Mouse (Mus musculus) midbrain, embryonic 12.5 days (tissue): ENCODE measurements around the gene Igf2r. TPM values are rescaled to one million over a fixed set of nuclear protein-coding genes. Genes with fewer than 3 reads are reported as not detected.

Source experiments
- ATAC-seq: fragments of 200-750 bp; cut with Nextera tagmentation; 2 replicates; pipeline ENCODE4 v1.8.0; 2017; ENCODE audit warnings: low read depth, moderate TSS enrichment, moderate library complexity; ENCODE audit not compliant: low FRiP score
- H3K27ac ChIP-seq: fragments of 300-500 bp; sonication (generic); replicated peaks from 2 replicates; pipeline ENCODE4 v1.5.1; 2016; ENCODE audit warnings: mild to moderate bottlenecking
- H3K27me3 ChIP-seq: fragments of 300-500 bp; sonication (generic); 2 replicates; pipeline ENCODE4 v1.6.1; 2016; ENCODE audit warnings: mild to moderate bottlenecking
- H3K36me3 ChIP-seq: fragments of 300-500 bp; sonication (generic); 2 replicates; pipeline ENCODE4 v1.6.1; 2016
- H3K4me1 ChIP-seq: fragments of 300-500 bp; sonication (generic); 2 replicates; pipeline ENCODE4 v1.6.1; 2016
- H3K4me2 ChIP-seq: fragments of 300-500 bp; sonication (generic); replicated peaks from 2 replicates; pipeline ENCODE4 v1.6.1; 2016; ENCODE audit warnings: mild to moderate bottlenecking, moderate library complexity
- H3K4me3 ChIP-seq: fragments of 300-500 bp; sonication (generic); 2 replicates; pipeline ENCODE4 v1.5.1; 2016; ENCODE audit warnings: mild to moderate bottlenecking
- H3K9ac ChIP-seq: fragments of 300-500 bp; sonication (generic); replicated peaks from 2 replicates; pipeline ENCODE4 v1.6.1; 2016; ENCODE audit warnings: mild to moderate bottlenecking, moderate library complexity
- H3K9me3 ChIP-seq: fragments of 300-500 bp; sonication (generic); 2 replicates; pipeline ENCODE4 v1.6.1; 2016; ENCODE audit warnings: mild to moderate bottlenecking
- WGBS: fragments of 180-500 bp; shearing (Covaris S2); methylation state at CpG from one replicate; pipeline ENCODE4 v1.1.7; 2016; 5-methylcytosine and 5-hydroxymethylcytosine counted together
- polyA plus RNA-seq: library from polyadenylated mRNA; unstranded; fragments of >200 nt; fragmentation: Nextera tagmentation; extraction: Ambion mirVana; gene quantifications from 2 replicates; pipeline ENCODE4 v1.2.1, GENCODE M21; 2016

Igf2r gene
- polyA plus RNA-seq, 1 experiment from 2014 or later, result 20.4 TPM

DNA sequence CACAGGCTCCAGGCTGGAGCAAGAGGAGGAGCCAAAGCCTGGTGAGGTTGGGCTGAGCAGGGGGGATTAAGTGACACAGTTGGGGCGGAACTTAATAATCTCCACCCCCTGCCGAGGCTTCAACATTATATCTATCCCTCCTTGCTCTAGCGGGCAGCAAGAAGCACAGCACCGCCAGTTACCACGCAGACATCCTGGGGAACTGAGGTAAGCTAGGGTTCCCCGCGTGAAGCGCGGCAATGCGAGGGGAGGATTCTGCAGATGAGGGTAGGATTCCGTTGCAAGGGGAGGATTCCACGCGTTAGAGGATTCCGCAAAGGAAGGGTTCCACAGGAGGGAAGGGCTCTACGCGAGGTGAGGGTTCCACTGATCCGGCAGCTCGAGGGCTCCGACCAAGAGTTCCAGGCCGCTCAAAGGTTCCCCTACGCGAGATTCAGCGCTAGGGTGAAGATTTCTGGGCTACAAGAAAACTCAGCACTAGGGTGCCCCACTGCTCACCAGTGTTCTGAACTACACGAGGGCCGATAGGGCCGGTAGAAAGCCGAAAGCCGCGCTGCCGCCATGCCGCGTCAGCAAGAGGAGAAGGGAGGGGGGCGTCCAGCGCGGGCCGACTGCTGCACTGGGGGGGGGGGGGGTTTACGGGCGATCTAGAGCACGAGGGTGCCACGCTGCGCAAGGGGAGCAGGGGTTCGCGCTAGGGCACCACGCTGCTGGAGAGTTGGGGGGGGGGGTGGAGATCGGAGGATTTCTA lies 28.1 kb downstream of the Igf2r start:
- Histone ChIP-seq H3K4me3 (peak overlapping the region; percentile 48), H3K27me3 (peaks cover 6% of the 10 kb centered on the region; the same call in 1 of the 2 replicates), H3K27ac (no peak overlapping the region), H3K4me1 (no peaks in the 10 kb centered on the region), H3K9ac (peak overlapping the region; percentile 58), H3K4me2 (peak overlapping the region; percentile 71), H3K36me3 (peaks cover 52% of the 10 kb centered on the region), H3K9me3 (peaks cover 20% of the 10 kb centered on the region)
- 56% methylated on average over 43 of the region's 45 CpGs for WGBS
- peak; percentile 82 for ATAC-seq

- Histone ChIP-seq H3K4me3 (no peak overlapping the region), H3K27me3 (peaks cover 6% of the 10 kb centered on the region; the same call in 1 of the 2 replicates), H3K9me3 (peaks cover 20% of the 10 kb centered on the region), H3K4me2 (no peak overlapping the region), H3K4me1 (no peaks in the 10 kb centered on the region), H3K27ac (no peak overlapping the region), H3K36me3 (peaks cover 52% of the 10 kb centered on the region), H3K9ac (no peak overlapping the region)
- ATAC-seq, result no peak
- 69% methylated on average over 2 of the region's 2 CpGs for WGBS
Measured at GRCm38 (mm10) chr17:12740317-12740716, 29.1 kb downstream of the Igf2r start.

DNA sequence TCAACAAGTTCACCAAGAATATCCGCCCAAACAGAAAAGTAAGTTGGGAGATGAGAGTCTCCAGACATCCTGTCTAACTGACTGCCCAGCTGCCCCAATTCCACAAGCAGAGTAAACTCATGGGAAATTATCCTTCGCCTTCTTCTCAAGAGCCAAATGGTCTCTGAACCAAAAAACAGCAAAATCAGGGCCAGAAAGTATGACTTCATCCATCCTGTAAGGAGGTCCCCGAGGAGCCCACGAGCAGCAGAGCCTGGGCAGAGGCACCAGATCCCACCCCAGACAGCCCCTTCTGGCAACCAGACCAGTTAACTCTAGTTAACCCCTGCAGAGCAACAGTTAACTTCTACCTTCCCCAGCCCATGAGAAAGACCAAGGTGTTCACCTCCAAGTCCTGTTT lies 29.9 kb downstream of the Igf2r start:
- H3K4me2 ChIP-seq, result no peak overlapping the region
- 85% methylated on average over 4 of the region's 4 CpGs for WGBS

GRCm38 (mm10) chr17:12737934-12738333 lies 31.5 kb downstream of the Igf2r start:
- peaks cover 43% of the 10 kb centered on the region for H3K36me3 ChIP-seq
- ATAC-seq, result no peak
- no peak overlapping the region for H3K27ac ChIP-seq
- WGBS, result 57% methylated on average over 1 of the region's 1 CpGs
- H3K9me3 ChIP-seq, result peaks cover 17% of the 10 kb centered on the region
- H3K27me3 ChIP-seq, result peaks cover under 1% of the 10 kb centered on the region; the same call in 1 of the 2 replicates
- no peak overlapping the region for H3K9ac ChIP-seq
- no peak overlapping the region for H3K4me2 ChIP-seq
- H3K4me1 ChIP-seq, result no peaks in the 10 kb centered on the region
- H3K4me3 ChIP-seq, result no peak overlapping the region

More for the DNA sequence above, 29.9 kb downstream of the Igf2r start:
- Histone ChIP-seq H3K36me3 (peaks cover 50% of the 10 kb centered on the region), H3K4me3 (no peak overlapping the region), H3K9ac (no peak overlapping the region), H3K27ac (no peak overlapping the region), H3K27me3 (peaks cover 6% of the 10 kb centered on the region; the same call in 1 of the 2 replicates), H3K4me1 (no peaks in the 10 kb centered on the region), H3K9me3 (peaks cover 20% of the 10 kb centered on the region)
- ATAC-seq, result no peak

DNA sequence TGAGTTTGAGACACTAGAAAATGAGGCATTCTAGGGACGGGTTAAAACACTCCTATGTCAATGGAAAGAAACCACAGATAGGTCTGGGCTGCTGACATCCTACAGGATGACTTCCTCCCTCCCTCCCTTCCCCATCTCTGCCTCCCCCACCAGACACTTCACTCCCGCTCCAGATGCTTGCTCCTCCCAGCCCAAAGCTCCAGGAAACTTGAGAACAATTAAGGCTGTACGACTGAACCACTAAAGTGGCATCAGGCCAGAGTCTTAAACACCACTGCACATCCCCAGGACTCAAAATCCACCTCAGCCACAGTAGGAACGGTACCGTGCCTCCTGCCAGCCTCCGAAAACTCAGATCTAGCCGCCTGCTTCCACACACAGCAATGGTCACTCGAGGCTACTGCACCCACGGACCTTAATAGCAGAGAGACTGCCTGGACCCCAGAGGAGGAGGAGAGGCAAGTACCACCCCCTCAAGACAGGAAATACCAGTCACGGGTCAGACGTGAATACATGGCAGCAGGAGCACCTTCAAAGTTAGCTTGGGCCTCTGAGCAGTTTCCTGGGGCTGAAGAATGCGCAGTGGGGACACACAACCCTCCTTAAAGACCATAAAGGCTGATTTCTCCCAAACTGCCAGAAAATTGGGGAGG lies 35.1 kb downstream of the Igf2r start:
- no peak overlapping the region for H3K4me2 ChIP-seq
- H3K36me3 ChIP-seq, result peaks cover 55% of the 10 kb centered on the region
- no peak overlapping the region for H3K9ac ChIP-seq
- no peak overlapping the region for H3K27ac ChIP-seq
- no peaks in the 10 kb centered on the region for H3K9me3 ChIP-seq
- no peaks in the 10 kb centered on the region for H3K4me1 ChIP-seq
- H3K27me3 ChIP-seq, result no peaks in the 10 kb centered on the region
- WGBS, result 64% methylated on average over 12 of the region's 12 CpGs
- no peak for ATAC-seq
- H3K4me3 ChIP-seq, result no peak overlapping the region

- Histone ChIP-seq H3K4me1 (no peaks in the 10 kb centered on the region), H3K27ac (no peak overlapping the region), H3K27me3 (no peaks in the 10 kb centered on the region), H3K9ac (no peak overlapping the region), H3K36me3 (peaks cover 55% of the 10 kb centered on the region), H3K4me2 (no peak overlapping the region), H3K4me3 (no peak overlapping the region), H3K9me3 (no peaks in the 10 kb centered on the region)
- 90% methylated on average over 6 of the region's 6 CpGs for WGBS
- ATAC-seq, result no peak
Measured at GRCm38 (mm10) chr17:12733128-12733527, 36.3 kb downstream of the Igf2r start.

DNA sequence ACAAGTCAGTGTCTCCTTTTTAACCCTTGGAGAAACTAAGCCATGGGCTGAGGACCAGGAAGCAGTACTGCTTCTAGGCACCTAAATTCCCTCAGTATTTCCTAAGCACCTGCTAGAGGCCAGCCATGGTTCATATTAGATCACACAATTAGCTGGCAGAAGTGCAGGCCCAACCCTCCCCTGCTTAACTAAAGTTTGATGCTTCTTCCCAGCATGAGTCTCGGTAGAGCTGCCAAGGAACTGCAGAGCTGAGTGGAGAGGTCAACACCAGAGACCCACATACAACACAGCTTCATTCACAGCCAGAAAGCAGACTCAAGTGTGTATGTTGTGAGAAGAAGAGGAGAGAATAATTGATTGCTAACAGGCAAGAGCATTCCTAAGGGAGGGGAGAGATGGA lies 40.9 kb downstream of the Igf2r start:
- Histone ChIP-seq H3K27me3 (no peaks in the 10 kb centered on the region), H3K4me3 (no peak overlapping the region), H3K4me2 (no peak overlapping the region), H3K27ac (no peak overlapping the region), H3K36me3 (peaks cover 38% of the 10 kb centered on the region), H3K9me3 (no peaks in the 10 kb centered on the region), H3K9ac (no peak overlapping the region), H3K4me1 (no peaks in the 10 kb centered on the region)
- WGBS, result 63% methylated on average over 1 of the region's 1 CpGs
- ATAC-seq, result no peak

DNA sequence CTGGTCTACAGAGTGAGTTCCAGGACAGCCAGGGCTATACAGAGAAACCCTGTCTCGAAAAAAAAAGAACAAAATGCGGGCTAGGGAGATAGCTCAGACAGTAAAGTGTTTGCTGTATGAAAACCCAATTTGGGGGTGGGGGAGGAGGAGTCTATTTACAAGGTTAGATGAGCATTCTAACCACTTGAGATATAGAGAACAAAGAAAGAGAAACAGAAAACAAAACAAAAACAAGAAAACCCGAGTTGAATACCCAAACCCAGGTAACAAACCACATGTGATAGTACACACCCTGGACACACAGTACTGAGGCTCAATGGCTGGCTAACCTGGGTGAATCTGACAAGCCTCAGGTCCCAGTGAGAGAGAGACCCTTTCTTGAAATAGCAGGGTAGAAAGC lies 41.7 kb downstream of the Igf2r start:
- Histone ChIP-seq H3K4me3 (no peak overlapping the region), H3K27ac (no peak overlapping the region), H3K27me3 (no peaks in the 10 kb centered on the region), H3K9ac (no peak overlapping the region), H3K4me1 (no peaks in the 10 kb centered on the region), H3K4me2 (no peak overlapping the region), H3K9me3 (no peaks in the 10 kb centered on the region), H3K36me3 (peaks cover 33% of the 10 kb centered on the region)
- whole genome bisulfite sequencing, result 85% methylated on average over 3 of the region's 3 CpGs
- no peak for ATAC-seq

DNA sequence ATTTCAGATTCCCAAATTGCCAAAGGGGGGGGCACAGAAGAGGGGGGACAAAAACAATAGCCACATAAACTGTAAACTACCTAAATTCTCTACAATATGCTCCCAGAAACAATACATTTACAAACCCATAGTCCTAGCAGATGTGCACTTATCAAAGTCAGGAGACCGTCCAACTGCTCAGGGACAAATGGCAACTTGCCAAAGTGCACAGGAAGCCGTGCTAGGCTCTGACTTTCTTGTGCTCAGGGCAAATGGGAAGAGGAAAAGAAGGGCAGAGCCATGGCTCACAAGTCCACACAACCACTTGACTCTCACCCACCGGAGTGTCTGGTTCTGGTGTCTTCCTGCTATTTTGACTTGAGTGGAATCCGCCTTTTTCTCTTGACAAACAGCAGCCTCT lies 43.6 kb downstream of the Igf2r start:
- WGBS, result 71% methylated on average over 4 of the region's 4 CpGs
- H3K27ac ChIP-seq, result no peak overlapping the region
- no peak overlapping the region for H3K4me2 ChIP-seq
- no peaks in the 10 kb centered on the region for H3K9me3 ChIP-seq
- no peak for ATAC-seq
- H3K4me3 ChIP-seq, result no peak overlapping the region
- H3K9ac ChIP-seq, result no peak overlapping the region
- peaks cover 35% of the 10 kb centered on the region for H3K36me3 ChIP-seq
- no peaks in the 10 kb centered on the region for H3K4me1 ChIP-seq
- no peaks in the 10 kb centered on the region for H3K27me3 ChIP-seq

DNA sequence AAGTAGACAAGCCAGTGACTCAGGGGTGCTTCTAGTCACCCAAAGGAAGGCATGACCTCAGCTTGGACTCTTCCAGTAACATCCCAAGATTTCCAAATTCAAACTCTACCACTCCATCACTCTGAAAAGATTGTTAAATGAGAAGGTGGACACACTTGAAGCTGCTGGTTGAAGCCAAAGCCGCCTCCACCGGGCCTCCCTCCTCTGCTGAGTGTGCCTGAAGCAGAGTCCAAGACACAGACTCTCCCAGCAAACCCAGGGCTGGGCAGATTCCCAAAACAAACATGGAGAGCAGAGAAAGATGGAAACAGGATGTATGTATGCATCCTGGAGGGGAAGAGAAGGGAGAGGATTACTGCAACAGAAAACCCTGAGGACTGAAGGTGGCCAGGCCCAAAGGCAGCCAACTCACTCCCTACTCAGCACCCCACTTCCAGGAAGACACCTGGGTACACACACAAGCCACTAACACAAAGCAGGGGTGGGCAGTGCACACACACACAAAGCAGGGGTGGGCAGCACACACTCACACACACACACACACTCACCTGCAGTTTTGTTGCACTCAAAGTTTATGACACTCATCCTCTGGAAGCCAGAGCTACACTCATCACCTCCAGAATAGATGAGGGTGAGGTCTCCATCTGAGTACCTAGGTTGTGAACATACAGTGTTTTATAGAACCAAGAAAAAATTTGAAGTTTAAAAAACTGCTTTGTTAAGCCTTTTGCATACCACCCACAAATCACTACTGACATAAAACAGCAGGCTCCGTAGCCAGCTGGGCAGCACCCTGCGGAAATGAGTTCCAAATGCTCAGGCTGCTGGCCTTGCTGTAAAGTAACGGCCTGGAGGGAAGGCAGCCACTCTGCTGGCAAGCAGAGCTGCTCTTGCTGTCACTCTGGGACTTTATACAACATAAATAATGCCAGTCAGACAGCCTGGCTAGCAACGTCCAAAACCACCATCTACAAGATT lies 44.4 kb downstream of the Igf2r start:
- ATAC-seq, result no peak
- H3K4me3 ChIP-seq, result no peak overlapping the region
- peaks cover 34% of the 10 kb centered on the region for H3K36me3 ChIP-seq
- H3K9me3 ChIP-seq, result no peaks in the 10 kb centered on the region
- WGBS, result 80% methylated on average over 6 of the region's 6 CpGs
- no peak overlapping the region for H3K9ac ChIP-seq
- no peak overlapping the region for H3K27ac ChIP-seq
- no peak overlapping the region for H3K4me2 ChIP-seq
- no peaks in the 10 kb centered on the region for H3K4me1 ChIP-seq
- no peaks in the 10 kb centered on the region for H3K27me3 ChIP-seq

DNA sequence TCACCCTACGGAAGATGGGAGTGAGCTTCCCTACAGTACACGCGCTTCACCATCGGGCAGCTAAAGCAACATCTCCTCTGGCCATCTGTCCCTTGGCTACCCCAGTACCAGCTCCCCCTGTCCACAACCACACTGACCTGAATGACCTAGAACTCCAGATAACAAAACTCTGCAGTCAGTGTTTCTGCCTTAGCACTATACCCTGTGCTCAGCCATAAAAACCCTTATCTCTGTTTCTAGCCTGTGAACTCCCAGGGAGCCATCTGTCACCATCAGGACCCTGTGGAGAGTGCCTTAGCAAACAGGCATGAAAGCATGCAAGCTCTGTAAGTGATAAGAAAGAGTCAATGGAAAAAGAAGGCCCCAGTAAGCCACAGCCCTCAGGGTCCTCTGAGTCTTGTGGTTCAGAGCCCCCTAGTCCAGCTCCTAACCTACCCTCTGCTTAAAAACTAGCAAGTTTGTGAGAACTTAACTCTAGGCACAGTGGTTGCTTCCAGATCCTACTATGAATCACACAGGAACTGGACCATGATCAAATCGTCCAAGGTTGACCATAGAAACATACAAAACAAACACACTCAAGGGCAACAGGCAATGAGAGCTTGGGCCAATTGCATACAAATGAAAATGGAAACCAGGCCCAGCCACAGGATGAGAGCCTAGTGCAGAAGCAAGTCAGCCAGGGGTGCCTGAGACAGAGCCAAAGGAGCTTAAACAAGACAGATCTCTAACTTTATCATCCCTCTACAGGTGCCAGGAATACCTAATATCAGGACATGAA lies 45.3 kb downstream of the Igf2r start:
- Histone ChIP-seq H3K9me3 (no peaks in the 10 kb centered on the region), H3K4me2 (no peak overlapping the region), H3K9ac (no peak overlapping the region), H3K4me3 (no peak overlapping the region), H3K4me1 (no peaks in the 10 kb centered on the region), H3K27me3 (no peaks in the 10 kb centered on the region), H3K27ac (no peak overlapping the region), H3K36me3 (peaks cover 36% of the 10 kb centered on the region)
- WGBS, result 93% methylated on average over 5 of the region's 5 CpGs
- ATAC-seq, result no peak
